Mouse (Mus musculus) layer of hippocampus, postnatal 36 days (tissue): ENCODE measurements around the gene Cryga. TPM values are rescaled to one million over a fixed set of nuclear protein-coding genes. Genes with fewer than 3 reads are reported as not detected.

ENCODE experiments used
- DNase-seq, 2 experiments: peaks; one replicate each; pipeline ENCODE4 v3.0.0; 2022
- total RNA-seq, 2 experiments: library from RNA; stranded (reverse); gene quantifications; 2 replicates each; pipeline ENCODE4 v1.2.3; 2021

The Cryga gene
- 1 to 10 TPM; 1.1 to 1.8 TPM for total RNA-seq

GRCm38 (mm10) chr1:65103273-65103672 lies at the start of gene Cryga:
Gene Cryga (minus strand): TSS chr1:65103373.
- DNase-seq = no peak

- no peak for DNase-seq
These were observed 44.8 kb upstream of the Cryga start for GRCm38 (mm10) chr1:65147971-65148370.

GRCm38 (mm10) chr1:65147326-65147725 lies 44.2 kb upstream of the Cryga start:
- DNase-seq = no peak

GRCm38 (mm10) chr1:65146601-65147000 lies 43.4 kb upstream of the Cryga start:
- no peak for DNase-seq

- DNase-seq = no peak
These were observed 41.6 kb upstream of the Cryga start for GRCm38 (mm10) chr1:65144783-65145182.

GRCm38 (mm10) chr1:65137560-65137959 lies 34.4 kb upstream of the Cryga start:
- no peak for DNase-seq

GRCm38 (mm10) chr1:65132833-65133232 lies 29.7 kb upstream of the Cryga start:
- DNase-seq = no peak

- no peak for DNase-seq
These were observed 28.5 kb upstream of the Cryga start for GRCm38 (mm10) chr1:65131671-65132070.

GRCm38 (mm10) chr1:65130226-65130625 lies 27.1 kb upstream of the Cryga start:
- no peak for DNase-seq

- no peak for DNase-seq
These were observed 26.5 kb upstream of the Cryga start for GRCm38 (mm10) chr1:65129634-65130180.

- DNase-seq = peak in 1 of 2 experiments; percentile 24
These were observed 19.6 kb upstream of the Cryga start, which contains the start of gene D630023F18Rik for GRCm38 (mm10) chr1:65122574-65123372. Gene D630023F18Rik (minus strand): TSS chr1:65123214.

GRCm38 (mm10) chr1:65119438-65119837 lies 16.3 kb upstream of the Cryga start, which contains the start of gene Gm28845:
Gene Gm28845 (minus strand): TSS chr1:65119558.
- DNase-seq = no peak

GRCm38 (mm10) chr1:65118150-65118913 lies 15.2 kb upstream of the Cryga start:
- DNase-seq = no peak

GRCm38 (mm10) chr1:65113536-65114172 lies 10.5 kb upstream of the Cryga start:
- no peak for DNase-seq

GRCm38 (mm10) chr1:65112807-65113196 lies 9.6 kb upstream of the Cryga start:
- no peak for DNase-seq

- peak; percentile 52 to 66 for DNase-seq
These were observed 9.0 kb upstream of the Cryga start for GRCm38 (mm10) chr1:65112031-65112806.

- no peak for DNase-seq
These were observed 6.7 kb upstream of the Cryga start for GRCm38 (mm10) chr1:65109756-65110435.

- DNase-seq = no peak
These were observed 6.0 kb upstream of the Cryga start for GRCm38 (mm10) chr1:65109196-65109595.

- no peak for DNase-seq
These were observed 4.6 kb upstream of the Cryga start for GRCm38 (mm10) chr1:65107654-65108279.

- no peak for DNase-seq
These were observed 6.2 kb downstream of the Cryga start for GRCm38 (mm10) chr1:65096953-65097352.

GRCm38 (mm10) chr1:65091566-65091965 lies 11.6 kb downstream of the Cryga start:
- no peak for DNase-seq
